Mouse (Mus musculus) megakaryocyte, adult 5-6 weeks (primary cell): Measurements from ENCODE around the gene Nos1. TPM values are rescaled to one million over a fixed set of nuclear protein-coding genes. Genes with fewer than 3 reads are reported as not detected.

Experiments
- ATAC-seq: 2 replicates; pipeline ENCODE4 v1.8.0; 2016; ENCODE audit warnings: mild to moderate bottlenecking, inconsistent platforms; ENCODE audit not compliant: poor library complexity, severe bottlenecking
- total RNA-seq, 2 experiments: library from RNA; stranded (forward) in 1 of 2; stranded (reverse) in 1 of 2; fragments of 153-499, 151-499 nt in 1 of 2; fragments of 221-1000, 200-1000 nt in 1 of 2; gene quantifications; 2 replicates each; pipeline versions ENCODE4 v1.2.3 to v1.2.4; 2015 to 2017

Gene Nos1
- not detected in 2 replicates for total RNA-seq (2015)
- total RNA-seq (2017), result not detected in 2 replicates

DNA sequence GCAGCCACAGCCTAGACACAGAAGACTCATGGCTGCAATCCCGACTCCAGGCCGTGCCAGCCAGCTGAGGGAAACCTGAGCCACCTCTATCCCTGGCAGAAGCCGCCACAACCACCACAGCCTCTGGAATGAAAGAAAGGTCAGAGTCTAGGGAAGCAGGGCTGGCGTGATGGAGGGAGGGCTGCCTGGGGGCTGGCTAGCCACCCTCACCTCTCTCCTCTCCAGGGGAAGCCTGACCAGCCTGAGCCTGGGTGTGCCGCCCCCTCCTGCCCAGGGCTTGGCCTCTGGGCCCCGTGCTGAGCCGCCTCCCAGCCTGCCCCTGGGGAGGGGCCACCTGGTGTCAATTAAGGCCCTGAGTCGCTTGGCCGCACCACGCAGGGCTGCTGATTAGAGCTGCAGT is at the start of gene Nos1:
Gene Nos1, plus strand, starts transcription at position 352 of the 400 bp plus-strand sequence.
- no peak for ATAC-seq

DNA sequence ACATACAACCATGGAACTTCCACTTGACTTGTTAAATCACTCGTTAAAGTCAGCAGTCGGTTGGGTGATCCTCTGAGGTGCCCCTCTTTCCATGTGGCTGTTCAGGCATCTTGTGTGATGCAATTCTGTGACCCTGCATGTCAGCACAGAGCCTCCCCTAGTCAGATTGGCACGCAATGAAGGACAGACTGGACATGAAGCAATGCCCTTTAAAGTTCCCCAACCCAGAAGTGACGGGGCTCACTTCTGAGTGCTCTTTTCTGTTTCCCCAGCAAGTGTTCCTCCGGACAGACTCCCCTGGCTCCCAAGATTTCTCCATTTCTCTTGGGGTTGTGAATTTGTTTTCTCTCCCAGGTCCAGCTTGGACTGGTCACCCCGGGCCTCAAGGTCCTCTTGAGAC is 49.5 kb upstream of the Nos1 start:
- ATAC-seq, result no peak

DNA sequence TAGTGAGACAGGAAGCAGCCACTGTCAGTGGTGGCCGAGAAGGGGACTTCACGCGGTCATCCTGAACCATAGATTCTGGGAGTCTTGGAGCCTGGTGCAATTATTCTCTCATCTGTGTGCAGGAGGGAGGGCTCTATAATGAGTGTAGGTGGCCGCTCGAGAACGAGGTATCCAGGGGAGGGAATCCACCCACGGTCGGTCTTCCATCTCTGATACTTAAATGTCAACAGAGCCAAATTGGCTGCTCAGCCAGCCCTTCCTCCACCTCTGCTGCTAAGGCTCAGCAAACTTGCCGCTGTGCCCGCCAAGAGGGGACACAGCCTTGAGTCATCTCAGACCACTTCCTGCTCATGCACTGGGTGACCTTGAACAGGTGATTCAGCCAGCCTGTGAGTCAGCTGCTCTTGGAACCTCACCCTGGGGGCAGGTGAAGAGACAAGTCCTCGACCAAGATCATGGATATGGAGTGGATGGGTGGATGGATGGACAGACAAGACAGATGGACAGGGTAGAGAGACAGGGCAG is 36.1 kb upstream of the Nos1 start:
- ATAC-seq, result no peak

DNA sequence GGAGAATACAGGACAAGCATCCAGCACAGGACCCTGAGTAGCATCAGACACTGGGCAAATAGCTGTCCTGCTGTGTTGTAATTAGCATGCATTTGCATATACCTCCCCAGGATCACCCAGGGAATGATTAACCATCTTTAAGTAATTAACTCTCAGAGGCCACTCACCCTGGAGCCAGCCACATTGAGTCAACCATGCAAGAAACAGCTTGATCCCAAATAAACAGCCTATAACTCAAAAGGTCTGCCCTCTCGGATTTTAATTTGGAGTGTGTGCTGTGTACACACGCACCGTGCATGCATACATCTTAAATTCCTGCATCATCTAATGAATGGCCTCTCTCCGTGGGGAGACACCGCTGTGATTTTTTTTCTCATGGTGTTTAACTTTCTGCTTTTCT is 31.5 kb upstream of the Nos1 start:
- no peak for ATAC-seq

DNA sequence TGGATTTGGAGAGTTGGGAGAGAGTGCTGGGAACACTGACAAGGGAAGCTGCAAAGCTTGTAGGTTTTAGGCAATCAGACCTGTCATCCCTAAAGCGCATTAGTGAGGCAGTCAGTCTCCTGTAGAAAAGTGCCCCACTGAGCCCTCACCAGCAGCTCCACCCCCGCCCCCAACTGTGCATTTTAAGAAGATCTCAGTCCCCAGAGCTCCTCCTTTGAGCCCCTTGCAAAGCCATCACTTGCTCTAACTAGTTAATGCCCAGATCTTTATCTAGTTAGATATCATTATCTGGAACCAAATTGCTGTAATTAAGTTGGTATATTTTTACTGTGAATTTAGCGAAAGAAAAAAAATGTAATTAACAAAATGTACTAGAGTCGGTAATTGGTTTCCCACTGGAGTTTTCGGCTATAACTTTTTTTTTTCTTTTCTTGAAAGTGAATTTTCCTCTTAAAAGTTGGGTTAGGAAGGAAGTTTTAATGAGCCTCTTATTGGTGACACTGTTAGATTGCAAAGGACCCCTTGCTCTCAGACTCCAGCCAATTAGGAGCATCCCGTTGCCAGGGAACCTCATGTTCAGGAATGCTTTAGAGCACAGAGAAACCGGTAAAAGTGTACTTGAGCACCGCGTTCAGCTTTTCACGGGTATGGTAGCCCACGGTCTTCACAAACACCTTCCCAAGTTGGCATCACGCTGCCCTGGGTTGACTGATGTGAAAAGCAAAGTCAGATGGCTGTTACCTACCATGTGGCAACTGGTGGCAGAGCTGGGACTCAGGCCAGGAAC is 22.9 kb upstream of the Nos1 start:
- no peak for ATAC-seq

- ATAC-seq, result no peak
Observed at GRCm38 (mm10) chr5:117761181-117761832, 19.5 kb upstream of the Nos1 start.

GRCm38 (mm10) chr5:117764496-117764895 is 16.3 kb upstream of the Nos1 start:
- no peak for ATAC-seq

GRCm38 (mm10) chr5:117779175-117779574 is 1.7 kb upstream of the Nos1 start:
- no peak for ATAC-seq

DNA sequence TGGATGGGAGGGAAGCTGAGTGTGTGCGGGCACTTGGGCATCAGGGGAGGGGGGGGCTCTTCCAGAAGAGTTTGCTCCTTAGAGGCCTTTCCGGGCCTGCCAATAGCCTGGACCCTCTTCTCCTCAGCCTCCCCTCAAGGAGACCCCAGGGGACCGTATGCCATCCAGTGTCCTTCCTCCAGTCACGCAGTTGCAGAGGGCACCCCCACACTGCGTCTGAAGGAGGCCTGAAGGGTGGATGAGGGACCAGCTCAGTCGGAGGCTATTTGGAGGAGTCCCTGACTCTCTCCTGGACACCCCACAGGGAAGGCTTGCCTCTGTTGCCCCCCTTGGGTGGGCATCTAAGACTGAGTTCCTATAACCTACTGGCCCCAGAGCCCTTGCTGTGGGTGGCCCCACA is 346 bp downstream of the Nos1 start:
- ATAC-seq, result no peak

- ATAC-seq, result no peak
Observed at GRCm38 (mm10) chr5:117790071-117790470, 9.2 kb downstream of the Nos1 start.

GRCm38 (mm10) chr5:117791875-117792274 is 11.0 kb downstream of the Nos1 start:
- ATAC-seq, result no peak

GRCm38 (mm10) chr5:117800849-117801248 is 20.0 kb downstream of the Nos1 start:
- no peak for ATAC-seq

GRCm38 (mm10) chr5:117802071-117802521 is 21.3 kb downstream of the Nos1 start:
- ATAC-seq, result no peak

DNA sequence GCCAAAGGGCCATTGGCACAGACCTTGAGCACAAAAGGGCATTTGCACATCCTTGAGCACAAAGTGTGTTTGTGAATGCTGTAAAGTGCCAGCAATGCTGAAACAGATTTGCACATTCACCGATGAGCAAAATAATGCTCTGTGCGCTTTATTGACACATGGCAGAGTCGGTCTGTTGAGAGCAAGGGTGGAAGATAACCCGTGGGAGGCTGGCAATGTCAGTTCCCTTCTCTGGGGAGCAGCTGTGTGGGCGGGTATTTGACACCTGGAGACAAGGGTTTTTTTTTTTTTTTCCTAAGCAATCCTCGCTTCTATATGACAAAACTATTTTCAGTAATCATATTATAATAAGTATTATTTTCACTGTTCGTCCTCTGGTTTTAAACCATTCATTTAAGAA is 22.7 kb downstream of the Nos1 start:
- ATAC-seq, result no peak

DNA sequence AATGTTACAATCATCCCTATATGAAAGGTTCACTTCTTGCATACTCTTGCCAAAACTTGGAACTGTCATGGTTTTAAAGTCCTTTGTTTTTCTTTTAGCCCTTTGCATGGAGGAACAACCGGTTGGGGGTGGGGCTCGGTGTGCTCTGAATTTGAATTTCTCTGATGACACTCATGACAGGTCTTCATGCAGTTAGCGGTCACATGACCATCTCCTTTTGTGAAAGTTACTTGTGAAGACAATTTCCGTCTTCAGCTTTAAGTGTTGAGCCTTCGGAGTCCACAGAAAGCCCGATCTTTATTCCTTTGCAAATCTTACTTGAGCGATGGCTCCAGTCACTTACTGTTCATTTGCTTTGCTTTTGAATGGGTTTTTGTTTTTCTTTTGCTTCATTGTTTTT is 30.1 kb downstream of the Nos1 start:
- ATAC-seq, result no peak

- no peak for ATAC-seq
Observed at GRCm38 (mm10) chr5:117818800-117819199, 38.0 kb downstream of the Nos1 start.

DNA sequence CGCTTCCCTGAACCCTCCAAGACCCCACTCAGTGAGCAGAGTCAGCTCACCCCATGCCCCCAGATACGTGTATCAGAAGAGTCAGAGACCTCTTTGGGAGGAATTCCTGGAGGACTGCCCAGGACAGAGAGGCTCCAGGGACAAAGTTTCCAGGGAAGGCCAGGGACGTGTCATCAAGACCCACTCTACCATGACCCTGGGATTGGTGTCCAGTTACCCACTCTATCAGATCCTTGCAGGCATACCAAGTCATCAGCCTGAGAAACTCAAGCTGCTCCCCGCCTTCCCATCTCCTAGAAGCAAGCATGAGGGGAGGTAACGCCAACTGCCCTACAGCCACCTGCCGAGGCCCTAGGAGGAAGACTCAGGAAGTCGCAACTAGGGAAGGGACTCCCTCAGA is 39.6 kb downstream of the Nos1 start:
- ATAC-seq, result no peak

DNA sequence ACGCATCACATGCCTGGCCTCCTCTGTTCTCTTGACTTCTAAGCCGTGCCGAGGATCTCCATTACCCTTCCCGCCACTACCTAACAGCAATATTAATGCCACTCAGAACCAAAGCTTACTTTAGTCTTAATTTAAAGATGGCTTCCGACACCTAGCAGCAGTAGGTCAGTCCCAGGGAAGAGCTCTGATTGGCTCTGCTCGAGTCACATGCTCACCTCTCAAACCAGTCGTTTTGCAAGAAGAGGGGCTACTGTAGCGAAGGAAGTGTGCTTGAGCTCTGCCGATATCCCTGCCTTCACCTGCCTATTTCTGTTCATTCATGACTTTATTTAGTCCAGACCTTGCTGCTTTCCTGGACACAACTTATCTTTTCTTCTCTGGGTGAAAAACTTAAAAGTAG is 43.0 kb downstream of the Nos1 start:
- no peak for ATAC-seq

GRCm38 (mm10) chr5:117824486-117824885 is 43.7 kb downstream of the Nos1 start:
- no peak for ATAC-seq

- ATAC-seq, result no peak
Observed at GRCm38 (mm10) chr5:117825336-117825735, 44.5 kb downstream of the Nos1 start.

- ATAC-seq, result no peak
Observed at GRCm38 (mm10) chr5:117827366-117827765, 46.5 kb downstream of the Nos1 start.

DNA sequence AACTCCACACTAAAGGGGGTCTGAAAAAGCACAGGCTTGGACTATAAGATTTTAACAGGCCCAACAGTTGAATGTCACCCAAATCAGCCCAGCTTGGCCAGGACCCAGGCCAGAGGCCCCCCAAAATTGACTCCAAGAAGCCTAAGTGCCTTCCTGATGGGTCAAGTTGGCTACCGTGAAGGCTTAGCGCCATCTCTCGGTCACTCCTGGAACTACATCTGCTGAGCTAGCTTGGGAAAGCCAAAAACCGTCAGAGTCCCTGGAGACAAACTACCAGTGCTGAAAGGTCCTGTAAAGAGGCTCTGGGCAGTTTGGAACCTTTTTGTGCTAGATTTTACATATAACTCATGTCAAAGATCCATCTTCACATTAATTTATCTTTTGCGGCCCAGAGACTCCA is 56.1 kb downstream of the Nos1 start:
- no peak for ATAC-seq
